Mouse (Mus musculus) cerebellum, adult 2 months (tissue): ENCODE data around the gene Mpdz.

ENCODE experiments used
- CTCF ChIP-seq: fragments of 200-500 bp; IDR thresholded peaks from 2 replicates; pipeline ENCODE4 v1.5.1; 2011; ENCODE audit warnings: low read depth, mild to moderate bottlenecking, control low read depth, low read length, moderate library complexity, borderline replicate concordance; ENCODE audit not compliant: insufficient read depth
- POLR2A ChIP-seq: fragments of 200-500 bp; IDR thresholded peaks from 2 replicates; pipeline ENCODE4 v1.6.1; 2011; ENCODE audit warnings: low read length, control low read depth, borderline replicate concordance; ENCODE audit not compliant: insufficient read depth

DNA sequence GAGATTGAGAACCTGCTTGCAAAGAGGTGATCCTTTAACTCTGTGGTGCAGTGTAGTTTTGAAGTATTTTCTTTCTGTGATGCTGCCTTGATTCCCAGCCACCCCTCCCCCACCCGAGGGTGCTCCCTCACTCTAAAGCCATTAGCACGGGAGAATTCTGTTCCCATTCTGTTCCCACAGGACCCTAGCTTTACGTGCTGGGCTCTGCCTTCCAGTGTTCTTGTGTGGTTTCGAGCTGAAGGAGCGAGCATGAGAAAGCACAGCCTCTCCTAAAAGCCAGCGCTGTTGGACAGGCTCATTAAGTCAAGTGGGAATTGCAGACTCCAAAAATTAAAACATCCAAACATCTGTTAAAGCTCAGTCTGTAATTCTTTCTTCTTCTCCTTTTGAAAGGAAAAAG, 40.5 kb upstream of the Mpdz start:
- no peak for TF ChIP-seq CTCF
- TF ChIP-seq POLR2A: no peak
